Mouse (Mus musculus) thymus, postnatal 10 days (tissue): ENCODE measurements at regions not wholly inside any gene's neighbourhood (a gene's known extent, or its start where the extent isn't known, plus 50 kb on each side); places are given as distances from the start of the nearest gene placed in this dataset.

ENCODE experiments used
- DNase-seq, 2 experiments: peaks; one replicate each; pipeline ENCODE4 v3.0.0; 2021; ENCODE audit warnings: low spot score in 2 of 2

DNA sequence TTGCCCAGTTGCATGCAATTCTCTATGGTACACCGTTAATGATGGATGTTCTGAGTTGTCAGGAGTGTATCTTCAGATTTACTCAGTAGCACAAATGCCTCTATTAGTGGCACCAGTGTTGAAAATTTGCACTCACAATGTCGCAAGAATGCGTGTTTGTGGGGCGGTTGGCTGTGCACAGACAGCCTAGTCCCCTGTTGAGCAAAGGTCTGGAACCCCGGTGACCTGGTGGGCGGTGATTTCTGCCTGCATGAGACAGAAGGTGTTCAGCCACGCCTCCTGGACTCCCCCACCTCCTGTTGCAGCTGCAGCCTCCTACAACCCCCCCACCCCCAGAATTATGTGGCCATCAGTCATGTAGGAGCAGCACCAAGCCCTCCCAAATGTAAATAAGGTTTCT, 338.9 kb upstream of the Spred2 start:
- DNase-seq: no peak

DNA sequence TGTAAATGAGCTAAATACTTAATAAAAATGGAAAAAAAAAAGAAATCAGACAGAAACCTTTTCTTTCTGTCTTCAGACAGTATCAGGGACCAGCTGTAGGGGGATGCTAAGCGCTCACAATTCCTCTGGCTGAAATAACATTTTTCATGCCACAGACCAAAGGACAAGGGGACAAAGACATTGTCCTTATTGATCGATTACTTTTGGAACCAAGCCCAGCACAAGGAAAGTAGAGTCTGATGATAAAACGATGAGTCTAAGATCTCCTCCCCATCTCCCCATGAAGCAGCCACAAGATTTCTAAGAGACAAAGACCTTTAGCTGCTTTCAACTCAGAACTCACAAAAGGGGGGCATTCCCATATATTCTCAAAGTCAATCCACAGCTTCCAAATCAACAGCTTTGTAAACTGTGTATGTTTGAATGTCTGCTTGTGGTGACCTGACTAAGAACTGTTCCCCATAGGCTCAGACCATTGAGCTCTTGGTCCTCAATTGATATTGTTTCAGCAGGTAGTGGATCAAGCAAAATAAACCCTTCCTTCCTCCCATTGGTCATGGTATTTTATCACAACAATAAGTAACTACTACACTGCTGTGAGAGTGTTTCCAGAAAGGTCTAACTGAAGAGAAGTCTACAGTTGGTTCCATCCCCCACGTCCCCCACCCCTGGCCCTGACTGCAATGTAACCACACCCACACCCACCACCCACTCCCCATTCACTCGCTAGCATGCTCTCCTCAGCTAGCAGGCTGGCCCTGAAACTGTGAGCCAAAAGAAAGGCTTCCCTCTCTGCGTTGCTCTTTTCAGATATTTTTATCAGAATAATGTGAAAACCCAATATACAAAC, 331.4 kb upstream of the Spred2 start:
- DNase-seq: no peak

DNA sequence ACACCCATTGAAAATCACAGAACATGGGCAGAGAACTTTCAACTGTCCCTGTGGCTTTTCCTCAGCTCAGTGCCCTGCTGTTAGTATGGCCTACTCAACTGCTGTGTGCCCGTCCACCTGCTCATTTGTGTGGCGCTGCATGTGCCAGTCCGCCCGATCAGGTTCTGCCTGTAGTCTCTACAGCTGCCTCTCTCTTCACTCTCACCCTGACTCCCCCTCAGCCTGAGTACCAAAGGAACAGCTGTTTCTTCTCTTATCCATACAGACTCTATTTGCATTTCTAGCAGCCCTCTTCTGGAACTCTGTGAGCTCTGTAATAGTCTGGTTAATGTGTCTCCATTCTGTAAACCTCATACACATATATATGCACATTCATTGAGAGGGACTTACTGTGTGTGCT, 329.1 kb upstream of the Spred2 start:
- no peak for DNase-seq

DNA sequence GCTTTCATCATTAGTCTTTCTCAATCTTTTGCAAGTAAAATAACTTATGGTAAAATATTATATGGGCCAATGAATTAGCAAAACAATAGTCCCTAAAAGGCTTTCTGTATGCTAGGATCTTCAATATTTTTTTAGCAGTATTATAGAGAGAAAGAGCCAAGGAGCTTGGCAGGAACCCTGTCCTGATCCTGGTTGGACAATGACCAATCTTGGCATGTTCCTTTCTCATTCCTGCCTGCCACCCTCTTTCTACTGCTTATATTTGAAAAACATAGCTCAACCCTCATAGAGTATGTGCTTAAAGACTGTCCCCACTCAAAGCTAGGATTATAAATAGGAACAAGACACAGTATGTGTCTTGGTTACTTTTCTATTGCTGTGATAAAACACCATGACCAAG, 327.8 kb upstream of the Spred2 start:
- no peak for DNase-seq

DNA sequence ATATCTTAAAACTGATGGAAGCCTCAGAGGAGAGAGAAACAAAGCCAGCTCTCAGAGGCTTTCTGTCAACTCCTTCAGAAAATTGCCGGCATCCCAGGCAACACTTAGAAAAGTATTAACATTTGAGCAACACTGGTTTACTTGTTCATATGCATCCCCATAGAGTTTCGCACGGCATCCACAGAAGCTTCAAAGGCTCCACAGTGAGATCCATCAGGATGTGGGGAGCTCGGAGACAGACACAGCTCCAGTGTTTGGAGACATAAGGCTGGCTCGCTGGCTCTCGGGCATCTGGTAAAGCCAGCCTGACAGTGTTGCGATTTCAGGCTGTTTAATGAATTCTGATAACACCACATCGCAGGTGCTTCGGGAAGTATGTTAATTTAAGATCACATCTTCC, 324.7 kb upstream of the Spred2 start:
- no peak for DNase-seq

DNA sequence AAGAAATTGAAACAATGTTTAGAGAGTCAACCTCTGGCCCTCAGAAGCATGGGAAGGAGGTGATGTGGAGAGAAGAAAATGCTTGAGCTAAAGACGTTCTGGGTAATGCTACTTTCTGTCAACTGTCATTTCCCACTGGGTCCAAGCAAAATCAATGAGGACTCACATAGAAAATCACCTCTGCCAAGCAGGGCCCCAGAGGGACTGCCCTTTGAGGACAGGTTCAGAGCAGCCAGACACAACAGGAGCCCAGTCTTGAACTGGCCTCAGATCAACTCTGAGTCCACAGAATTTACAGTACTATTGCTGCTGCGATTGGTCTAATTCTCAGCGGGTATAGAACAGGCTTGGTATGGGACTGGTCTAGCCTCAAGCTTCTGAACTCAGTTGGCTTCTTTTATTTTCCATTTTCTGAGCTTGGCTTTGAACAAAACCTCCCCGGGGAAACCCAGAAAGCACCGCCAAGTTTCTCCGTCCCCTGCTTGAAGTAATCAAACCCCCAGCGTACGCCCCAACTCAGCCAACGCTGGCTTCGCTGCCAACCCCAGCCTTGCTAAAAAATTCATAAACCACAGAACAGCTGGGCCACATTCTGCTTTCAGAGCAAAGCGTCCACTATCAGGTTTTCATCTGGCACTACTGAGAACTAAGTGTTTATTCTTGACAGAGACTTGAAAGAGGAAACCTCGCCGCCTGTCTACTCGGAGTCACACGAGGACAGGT, 322.8 kb upstream of the Spred2 start:
- no peak for DNase-seq

GRCm38 (mm10) chr11:19602496-19602895, 321.7 kb upstream of the Spred2 start:
- no peak for DNase-seq

DNA sequence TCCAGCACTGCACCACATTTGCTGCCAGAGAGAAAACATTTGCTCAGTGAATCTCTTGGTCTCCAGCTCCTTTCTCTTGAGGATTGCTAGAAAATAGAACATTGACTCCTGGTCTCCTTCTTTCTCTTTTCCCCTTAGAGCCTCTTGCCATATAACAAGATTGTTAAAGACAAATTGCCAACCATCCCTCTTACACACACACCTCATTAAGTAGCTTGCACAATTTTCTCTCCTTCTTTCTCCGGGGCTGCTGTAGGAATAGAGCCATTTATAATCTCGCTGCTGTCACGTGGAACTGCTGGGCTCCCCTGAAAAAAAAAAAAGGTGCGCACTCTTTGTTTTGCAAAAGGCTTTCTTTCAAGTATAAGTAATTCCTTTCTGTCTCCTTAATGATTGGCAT, 318.6 kb upstream of the Spred2 start:
- no peak for DNase-seq

DNA sequence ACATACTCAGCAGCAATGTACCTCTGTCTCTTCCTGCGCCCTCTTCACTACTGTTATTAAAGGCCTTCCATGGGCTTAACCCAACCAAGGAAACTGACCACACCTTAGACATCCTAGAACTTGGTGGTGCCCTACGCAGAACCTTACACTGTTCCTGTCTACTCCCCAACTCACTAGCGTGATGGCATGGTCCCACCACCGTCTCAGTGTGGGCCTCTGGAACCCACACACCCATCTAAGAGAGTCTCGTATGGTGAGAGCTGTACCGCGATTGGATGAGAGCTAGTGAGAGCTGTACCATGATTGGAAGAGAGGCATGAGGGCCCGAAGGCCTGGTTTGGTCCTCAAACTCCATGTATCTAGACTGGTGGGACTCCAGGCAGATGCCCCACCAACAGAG, 317.2 kb upstream of the Spred2 start:
- DNase-seq: no peak

- DNase-seq: no peak
Observed at GRCm38 (mm10) chr11:19607941-19608340, 316.2 kb upstream of the Spred2 start.

GRCm38 (mm10) chr11:19608523-19608922, 315.7 kb upstream of the Spred2 start:
- no peak for DNase-seq

- DNase-seq: no peak
Observed at GRCm38 (mm10) chr11:19610559-19610958, 313.6 kb upstream of the Spred2 start.

- no peak for DNase-seq
Observed at GRCm38 (mm10) chr11:19611217-19611616, 313.0 kb upstream of the Spred2 start.

DNA sequence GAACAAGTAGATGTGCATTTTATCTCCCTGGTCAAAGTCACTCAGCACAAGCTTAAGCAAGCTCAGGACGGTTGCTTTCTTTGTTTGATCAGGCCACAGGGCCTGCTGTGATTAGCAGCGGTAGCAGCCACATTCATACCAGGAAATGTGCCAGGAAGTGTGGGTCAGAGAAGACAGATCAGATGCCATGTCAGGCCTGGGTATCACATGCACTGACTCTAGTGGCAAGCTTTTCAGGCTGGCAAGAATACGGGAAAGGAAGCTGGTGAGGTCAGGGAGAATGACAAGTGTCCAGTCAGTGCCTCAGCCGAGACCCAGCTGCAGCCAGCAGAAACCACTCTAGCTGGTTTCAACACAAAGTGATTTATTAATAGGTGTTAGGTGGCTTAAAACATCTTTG, 307.7 kb upstream of the Spred2 start:
- DNase-seq: no peak

DNA sequence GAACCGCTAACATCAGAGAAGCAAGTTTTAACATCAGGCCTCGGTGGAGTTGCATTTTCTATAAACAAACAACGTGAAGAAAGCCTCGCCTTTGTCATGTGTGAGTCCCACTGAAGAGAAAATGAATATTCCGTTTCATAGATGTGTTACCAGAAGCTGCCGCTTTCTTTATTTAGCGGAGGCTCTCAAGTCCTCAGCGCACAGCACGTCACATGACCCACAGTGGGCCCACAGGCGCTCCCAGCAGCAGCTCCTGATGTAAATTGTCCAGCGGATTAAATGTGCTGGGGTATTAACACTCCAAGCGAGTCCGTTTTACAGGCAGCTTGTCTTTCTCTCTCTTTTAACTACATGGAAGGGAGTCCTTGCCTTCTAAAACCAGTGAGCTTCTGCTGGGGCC, 304.7 kb upstream of the Spred2 start:
- no peak for DNase-seq

DNA sequence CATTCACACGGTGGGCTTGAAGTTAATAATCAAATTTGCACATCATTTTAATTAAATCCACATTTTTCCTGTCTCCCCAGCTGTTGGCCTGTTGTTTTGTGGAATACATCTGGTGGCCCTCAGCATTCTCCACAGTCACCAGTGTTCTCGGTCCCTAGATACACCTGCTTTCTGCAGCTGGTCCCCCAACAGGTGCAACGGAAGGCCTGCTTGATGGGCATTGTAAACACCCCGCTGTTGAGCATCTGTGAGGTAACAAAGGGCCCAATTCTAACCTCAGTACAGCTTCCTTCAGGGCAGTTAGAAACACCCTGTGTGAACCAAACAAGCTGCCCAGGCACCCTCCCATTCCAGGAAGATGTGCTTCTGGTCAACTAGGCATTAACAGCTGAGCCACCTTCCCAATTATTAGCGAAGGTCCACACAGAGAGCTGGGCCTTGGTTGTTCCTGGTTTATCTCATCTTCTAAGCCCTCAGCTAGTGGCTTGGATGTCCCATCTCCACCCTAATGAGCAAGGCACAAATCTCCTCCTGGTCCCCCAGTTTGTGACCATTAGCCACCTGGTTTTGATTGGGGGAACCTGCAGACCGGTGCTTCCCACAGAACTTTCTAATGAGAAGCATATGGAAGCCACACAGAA, 293.0 kb upstream of the Spred2 start:
- DNase-seq: no peak

GRCm38 (mm10) chr11:19632477-19632876, 291.7 kb upstream of the Spred2 start:
- no peak for DNase-seq

DNA sequence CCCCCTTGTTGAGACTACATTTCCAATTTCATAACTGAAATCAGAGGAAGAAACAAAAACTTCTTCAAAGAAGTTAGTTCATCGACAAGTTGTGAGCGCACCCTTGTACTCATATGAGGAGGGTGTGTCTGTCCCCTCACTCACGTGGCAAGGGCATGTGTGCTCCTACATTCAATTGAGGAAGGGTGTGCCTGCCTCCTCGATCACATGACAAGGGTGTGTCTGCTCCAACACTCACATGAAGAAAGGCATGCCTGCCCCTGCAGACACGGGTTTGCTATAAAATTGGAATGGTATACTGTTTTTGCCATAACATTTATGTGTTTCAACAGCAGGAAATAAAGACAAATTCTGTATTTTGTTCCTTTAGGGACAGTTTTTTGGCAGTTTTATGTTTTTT, 290.6 kb upstream of the Spred2 start:
- DNase-seq: no peak

DNA sequence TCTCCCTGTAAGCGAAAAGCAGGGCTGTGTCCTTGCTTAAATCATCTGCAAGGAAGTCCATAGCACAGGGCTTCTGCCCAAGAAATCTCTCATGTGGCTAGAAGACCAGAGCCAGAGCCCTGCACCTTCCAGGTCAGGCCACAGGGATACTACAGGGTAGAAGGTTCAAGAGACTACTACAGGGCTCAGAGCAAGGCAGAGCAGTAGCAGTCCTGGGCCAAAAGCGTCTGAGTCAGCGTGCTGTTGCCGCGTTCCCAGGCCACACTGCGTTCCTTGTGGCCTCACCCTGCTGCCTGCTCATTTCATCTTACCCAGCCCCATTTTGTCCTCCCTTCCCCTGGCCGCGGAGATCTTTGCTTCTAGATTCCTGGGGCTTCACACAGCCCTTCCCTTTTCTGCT, 283.0 kb upstream of the Spred2 start:
- DNase-seq: no peak

DNA sequence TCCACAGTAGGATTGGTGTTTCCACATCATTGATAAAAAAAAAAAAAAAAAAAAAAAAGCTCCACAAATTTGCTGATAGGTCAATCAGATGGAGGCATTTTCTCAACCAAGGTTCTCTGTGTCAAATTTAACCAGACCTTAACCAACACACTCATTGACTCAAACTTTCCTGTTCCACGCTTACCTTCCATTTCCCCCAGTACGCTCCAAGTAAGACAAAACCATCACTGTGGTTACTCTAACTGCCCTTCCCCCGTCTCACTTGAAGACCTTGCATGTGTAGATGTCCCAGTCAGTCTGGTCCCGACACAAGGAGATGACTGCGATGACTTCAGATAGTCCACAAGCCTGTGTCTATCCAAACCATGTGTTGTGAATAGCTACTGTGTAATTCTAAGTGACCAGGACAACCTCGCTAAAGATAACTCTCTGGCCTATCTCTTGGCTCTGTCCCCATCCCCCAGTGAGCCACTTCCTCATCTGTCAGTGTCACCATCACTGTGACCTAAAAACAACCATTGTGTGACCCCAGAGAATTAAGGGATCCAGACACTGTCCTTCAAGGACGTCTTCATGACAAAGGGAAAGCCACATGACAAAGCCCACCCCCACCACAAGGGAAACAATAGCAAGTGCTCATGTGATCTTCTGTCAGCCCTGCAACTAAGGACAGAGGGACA, 279.9 kb upstream of the Spred2 start:
- no peak for DNase-seq

DNA sequence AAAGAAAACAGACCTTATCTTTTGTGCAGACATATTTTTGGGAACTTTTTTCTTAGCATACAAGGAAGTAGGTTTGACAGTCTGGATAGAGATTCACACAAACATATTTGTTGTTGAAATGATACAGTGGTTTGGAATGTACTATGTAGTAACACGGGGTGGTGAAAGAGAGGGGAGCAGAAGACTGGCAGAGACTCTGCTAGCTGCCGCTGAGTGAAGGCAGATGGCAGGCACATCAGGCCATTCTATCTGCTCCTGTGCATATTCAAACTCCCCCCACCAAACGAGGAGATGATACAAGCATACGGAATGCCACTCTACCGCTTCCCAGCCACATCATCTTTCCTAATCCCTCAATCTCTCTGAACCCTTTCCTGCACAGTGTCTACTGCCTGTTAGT, 279.1 kb upstream of the Spred2 start:
- no peak for DNase-seq

DNA sequence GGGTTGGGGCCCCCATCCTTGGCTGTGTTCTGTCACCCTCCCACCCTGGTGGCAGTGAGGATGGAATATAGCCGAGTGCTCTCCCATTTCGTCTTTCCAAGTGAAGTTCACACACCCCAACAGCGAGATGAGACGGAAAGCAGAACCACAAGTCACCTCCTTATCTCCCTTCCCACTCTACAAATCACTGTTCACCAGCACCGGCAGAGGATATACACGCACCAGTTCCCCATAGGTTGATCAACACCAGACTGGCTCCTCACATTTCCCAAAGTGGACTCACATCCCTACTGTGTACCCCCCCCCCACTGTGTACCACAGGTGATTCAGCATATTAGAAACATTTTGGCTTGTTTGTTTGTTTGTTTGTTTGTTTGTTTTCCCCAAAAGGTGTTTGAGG, 272.7 kb upstream of the Spred2 start:
- no peak for DNase-seq
